Mouse (Mus musculus) adrenal gland, adult 18-20 months (tissue): ENCODE data around the gene Garnl3. TPM values are rescaled to one million over a fixed set of nuclear protein-coding genes. Genes with fewer than 3 reads are reported as not detected.
"Not testable (repeated sequence)": the region's sequence is repeated elsewhere in the genome, so short reads cannot be mapped to it uniquely, and the experiment has no call there.

Experiments used
- DNase-seq, 2 experiments: peaks; one replicate each; pipeline ENCODE4 v3.0.0; 2021 to 2022; ENCODE audit warnings: low spot score in 2 of 2
- total RNA-seq, 2 experiments: library from RNA; stranded (reverse); gene quantifications; 1 replicate in 1 of 2; 2 replicates in 1 of 2; pipeline ENCODE4 v1.2.3; 2021

Gene Garnl3
- total RNA-seq, 2 experiments from 2014 or later = 11.4 to 16.1 TPM

- no peak for DNase-seq
Measured at GRCm38 (mm10) chr2:33032391-33033062, 98.9 kb downstream of the Garnl3 start.

- DNase-seq = no peak
Measured at GRCm38 (mm10) chr2:33025040-33025439, 106.4 kb downstream of the Garnl3 start.

DNA sequence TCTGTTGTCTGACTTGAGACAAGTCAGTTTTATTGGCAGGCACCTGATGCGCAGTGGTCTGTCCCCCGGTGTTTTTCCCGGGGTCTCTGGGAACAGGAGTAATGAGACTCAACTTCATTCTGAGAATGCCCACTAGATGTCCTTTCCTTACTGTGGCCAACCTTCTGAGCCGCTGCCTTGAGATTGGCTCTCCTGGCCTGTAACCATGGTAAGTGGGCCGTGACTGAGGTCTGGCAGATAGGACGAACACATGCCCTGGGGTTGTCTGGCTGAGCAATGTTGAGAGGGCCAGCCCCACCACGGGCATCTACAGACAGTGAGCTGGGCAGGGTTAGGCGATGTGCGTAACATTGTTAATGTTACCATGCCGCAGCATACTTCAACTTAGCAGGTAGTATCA lies 106.9 kb downstream of the Garnl3 start:
- no peak for DNase-seq

GRCm38 (mm10) chr2:33022846-33023245 lies 108.6 kb downstream of the Garnl3 start:
- DNase-seq = no peak

DNA sequence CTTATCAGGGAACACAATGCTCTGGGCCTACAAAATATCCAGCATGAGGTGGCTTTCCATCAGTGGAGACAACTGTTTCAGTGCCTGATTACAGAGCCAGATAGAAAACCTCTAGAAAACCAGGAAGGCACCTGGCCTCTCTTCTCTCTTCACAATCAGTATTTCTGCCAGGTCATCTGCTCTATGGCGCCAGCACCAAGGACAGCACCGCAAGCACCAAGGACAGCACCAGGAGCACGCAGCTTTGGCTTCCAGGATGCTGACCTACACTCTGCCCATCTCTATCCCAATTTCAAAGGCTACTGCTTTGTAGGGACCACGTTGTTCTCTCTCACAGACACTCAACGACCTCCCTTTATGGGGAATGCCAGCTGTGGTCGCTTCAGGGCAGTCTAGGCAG lies 113.4 kb downstream of the Garnl3 start:
- peak; percentile 51 to 67 for DNase-seq

DNA sequence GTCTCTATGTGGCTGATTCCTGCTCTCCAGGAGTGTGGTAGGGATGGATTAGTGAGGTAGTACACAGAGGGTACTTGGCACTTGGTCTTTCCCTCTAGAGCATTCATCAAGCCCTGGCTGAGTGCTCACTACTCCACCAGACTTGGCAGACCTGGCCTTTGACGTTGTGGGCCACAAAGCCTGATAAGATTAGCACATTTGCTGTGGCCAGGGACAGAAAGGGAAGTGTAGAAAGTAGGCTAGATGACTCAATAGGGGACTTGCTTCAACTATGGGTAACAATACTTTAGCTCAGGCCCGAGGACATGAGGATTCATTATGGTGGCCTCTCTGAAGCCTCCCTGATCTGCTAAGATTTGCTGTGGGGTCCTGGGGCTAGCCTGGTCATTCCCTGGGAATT lies 114.3 kb downstream of the Garnl3 start:
- no peak for DNase-seq

GRCm38 (mm10) chr2:33014877-33015276 lies 116.6 kb downstream of the Garnl3 start:
- DNase-seq = no peak

GRCm38 (mm10) chr2:33009055-33009454 lies 122.4 kb downstream of the Garnl3 start:
- not testable (repeated sequence) for DNase-seq

- no peak for DNase-seq
Measured at GRCm38 (mm10) chr2:33005041-33005440, 126.4 kb downstream of the Garnl3 start.

DNA sequence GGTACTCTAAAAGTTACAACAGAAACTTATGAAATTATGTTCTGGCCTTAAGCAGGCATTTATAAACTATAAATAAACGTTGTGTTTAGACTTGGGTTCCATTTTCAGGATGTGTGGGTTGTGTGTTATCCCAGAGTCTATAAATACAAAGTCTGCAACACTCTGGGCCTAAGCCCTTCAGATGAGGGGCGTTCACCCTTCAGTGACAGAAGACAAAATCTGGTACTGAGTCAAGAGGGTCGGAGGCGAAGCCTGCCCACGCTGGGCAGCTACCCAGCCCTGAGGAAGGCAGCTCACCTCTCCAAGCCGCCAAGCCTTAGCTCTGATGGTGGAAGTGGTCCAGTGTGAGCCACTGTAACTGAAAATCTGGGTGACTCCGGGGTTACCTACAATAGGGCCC lies 129.3 kb downstream of the Garnl3 start:
- no peak for DNase-seq

- DNase-seq = no peak
Measured at GRCm38 (mm10) chr2:32999752-33000151, 131.7 kb downstream of the Garnl3 start.

GRCm38 (mm10) chr2:32997792-32998191 lies 133.7 kb downstream of the Garnl3 start:
- DNase-seq = no peak

GRCm38 (mm10) chr2:32997081-32997480 lies 134.4 kb downstream of the Garnl3 start:
- DNase-seq = no peak

- DNase-seq = no peak
Measured at GRCm38 (mm10) chr2:32992130-32992529, 139.3 kb downstream of the Garnl3 start.

- DNase-seq = no peak
Measured at GRCm38 (mm10) chr2:32990167-32990832, 141.2 kb downstream of the Garnl3 start.

- no peak for DNase-seq
Measured at GRCm38 (mm10) chr2:32989376-32989775, 142.1 kb downstream of the Garnl3 start.

GRCm38 (mm10) chr2:32985844-32986243 lies 145.6 kb downstream of the Garnl3 start:
- DNase-seq = no peak

DNA sequence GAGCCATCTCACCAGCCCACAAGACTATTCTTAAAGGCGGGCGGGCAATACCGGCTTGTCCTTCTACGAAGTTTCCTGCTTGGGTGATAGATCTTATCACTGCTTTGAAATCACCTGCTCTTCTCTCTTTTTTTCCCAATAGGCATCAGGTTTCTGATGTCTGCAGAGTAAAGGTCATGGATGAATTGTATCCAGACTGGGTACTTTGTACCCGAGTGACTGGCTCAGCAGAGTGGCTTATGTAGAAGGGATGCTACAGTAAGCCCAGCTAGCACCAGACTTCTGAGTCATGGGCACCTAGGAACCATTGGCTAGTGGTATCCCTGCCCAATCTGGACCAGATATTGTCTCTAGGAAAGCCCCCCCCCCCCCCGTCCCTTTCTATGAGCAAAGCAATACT lies 147.8 kb downstream of the Garnl3 start:
- DNase-seq = no peak

- no peak for DNase-seq
Measured at GRCm38 (mm10) chr2:32982700-32983099, 148.8 kb downstream of the Garnl3 start.

DNA sequence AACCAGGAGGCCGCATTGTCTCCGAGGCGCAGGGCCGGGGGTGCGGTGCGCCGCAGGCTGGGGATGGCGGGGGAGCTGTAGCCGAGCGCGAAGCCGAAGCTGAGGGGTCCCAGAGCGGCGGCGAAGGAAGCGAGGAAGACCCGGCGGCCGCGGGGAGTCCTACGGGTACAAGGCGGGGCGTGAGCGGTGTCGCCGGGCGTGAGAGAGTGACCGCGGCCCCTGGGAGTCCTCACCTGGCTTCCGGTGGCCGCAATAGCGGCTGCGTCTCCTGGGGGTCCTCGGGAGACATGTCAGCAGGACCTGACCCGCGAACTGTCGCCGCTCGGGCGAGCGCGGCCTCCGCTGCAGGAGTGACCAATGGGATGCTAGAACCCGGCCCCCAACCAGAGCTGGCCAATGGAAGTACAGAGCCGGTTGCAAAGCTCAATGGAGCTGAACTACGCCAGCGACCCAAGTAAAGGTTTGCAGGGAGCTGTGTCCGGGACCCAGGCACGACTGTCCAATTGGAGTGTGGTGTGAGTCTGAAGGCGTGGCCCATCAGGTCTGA lies 149.7 kb downstream of the Garnl3 start, which contains the start of gene Slc2a8:
Gene Slc2a8, minus strand, starts transcription at position 359 of the 547 bp plus-strand sequence.
- peak; percentile 81 to 85 for DNase-seq

GRCm38 (mm10) chr2:32981281-32981680 lies 150.2 kb downstream of the Garnl3 start:
- DNase-seq = peak in 1 of 2 experiments; percentile 40

DNA sequence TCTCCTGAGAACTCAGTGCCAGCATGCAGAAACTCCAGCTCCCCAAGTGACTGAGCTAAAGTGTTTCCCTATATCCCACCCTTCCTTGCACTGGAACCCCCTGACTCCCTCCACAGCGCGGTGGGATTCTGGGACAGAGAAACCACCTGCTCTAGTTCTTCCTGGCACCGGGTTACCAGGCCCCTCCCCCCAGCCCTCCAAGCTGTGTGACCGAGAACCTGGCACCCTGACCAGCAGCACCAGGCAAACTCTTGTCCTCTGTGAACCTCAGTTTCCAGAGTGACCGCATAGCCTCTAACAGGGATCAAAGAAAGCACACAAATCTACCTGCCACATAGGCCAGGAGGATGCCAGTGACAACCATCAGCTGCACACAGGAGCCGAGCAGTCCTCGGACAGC lies 151.8 kb downstream of the Garnl3 start:
- DNase-seq = no peak
